Mouse (Mus musculus): ENCODE results near the gene Lypd4. TPM values are rescaled to one million over a fixed set of nuclear protein-coding genes. Genes with fewer than 3 reads are reported as not detected.

Lypd4 gene
- polyA plus RNA-seq, 1 experiment: not detected

- Histone ChIP-seq H3K27ac (ENCODE audit: insufficient read depth, low read length) (peak overlapping the region; percentile 99), H3K27me3 (ENCODE audit: control insufficient read depth, insufficient read depth, low read length) (no peaks in the 10 kb centered on the region), H3K4me1 (ENCODE audit: control insufficient read depth, insufficient read depth, insufficient read length) (peaks cover 12% of the 10 kb centered on the region; the same call in 1 of the 2 replicates), H3K36me3 (ENCODE audit: control insufficient read depth, insufficient read depth, low read length) (peaks cover 27% of the 10 kb centered on the region), H3K4me3 (ENCODE audit: extremely low read depth, insufficient read depth, insufficient read length) (peak overlapping the region; percentile 80)
- TF ChIP-seq CTCF (IDR thresholded peaks at IDR 0.05; ENCODE audit: extremely low read depth, insufficient read depth, insufficient read length, insufficient replicate concordance) (0 out of 2 replicates have a peak, but pooled peaks have one; percentile 3), POLR2A (IDR thresholded peaks at IDR 0.05; ENCODE audit: low read depth, low read length) (peak; percentile 84)
- DNase-seq (ENCODE audit: low read depth in 1 of 2, low spot score in 2 of 2): peak; percentile 97 to 98
- whole genome bisulfite sequencing: under 1% methylated on average over 29 of the region's 30 CpGs
Measured at GRCm38 (mm10) chr7:24904070-24904483, 34.3 kb upstream of the Lypd4 start.

- H3K4me1 ChIP-seq (ENCODE audit: control insufficient read depth, insufficient read depth, insufficient read length): peaks cover 12% of the 10 kb centered on the region; the same call in 1 of the 2 replicates
- TF ChIP-seq CTCF (IDR thresholded peaks at IDR 0.05; ENCODE audit: extremely low read depth, insufficient read depth, insufficient read length, insufficient replicate concordance) (no peak), POLR2A (IDR thresholded peaks at IDR 0.05; ENCODE audit: low read depth, low read length) (no peak)
- no peaks in the 10 kb centered on the region for H3K27me3 ChIP-seq (ENCODE audit: control insufficient read depth, insufficient read depth, low read length)
- H3K27ac ChIP-seq (ENCODE audit: insufficient read depth, low read length): peak overlapping the region; percentile 99
- WGBS: under 1% methylated on average over 10 of the region's 10 CpGs
- H3K36me3 ChIP-seq (ENCODE audit: control insufficient read depth, insufficient read depth, low read length): peaks cover 25% of the 10 kb centered on the region
- DNase-seq (ENCODE audit: low read depth in 1 of 2, low spot score in 2 of 2): no peak
- peak overlapping the region; percentile 71 for H3K4me3 ChIP-seq (ENCODE audit: extremely low read depth, insufficient read depth, insufficient read length)
Measured at GRCm38 (mm10) chr7:24903444-24903825, 33.7 kb upstream of the Lypd4 start.

- H3K27me3 ChIP-seq (ENCODE audit: control insufficient read depth, insufficient read depth, low read length): no peaks in the 10 kb centered on the region
- H3K27ac ChIP-seq (ENCODE audit: insufficient read depth, low read length): peak within 1 kb of the TSS; percentile 99
- DNase-seq (ENCODE audit: low read depth in 1 of 2, low spot score in 2 of 2): peak in 1 of 2 experiments; percentile 83
- H3K4me3 ChIP-seq (ENCODE audit: extremely low read depth, insufficient read depth, insufficient read length): peak within 1 kb of the TSS; percentile 71
- peaks cover 12% of the 10 kb centered on the region; the same call in 1 of the 2 replicates for H3K4me1 ChIP-seq (ENCODE audit: control insufficient read depth, insufficient read depth, insufficient read length)
- WGBS: 2% methylated on average over 59 of the region's 68 CpGs
- TF ChIP-seq CTCF (IDR thresholded peaks at IDR 0.05; ENCODE audit: extremely low read depth, insufficient read depth, insufficient read length, insufficient replicate concordance) (no peak), POLR2A (IDR thresholded peaks at IDR 0.05; ENCODE audit: low read depth, low read length) (peak; percentile 53)
- peaks cover 22% of the 10 kb centered on the region for H3K36me3 ChIP-seq (ENCODE audit: control insufficient read depth, insufficient read depth, low read length)
Measured at GRCm38 (mm10) chr7:24902630-24903443, 33.1 kb upstream of the Lypd4 start, which contains the start of gene Arhgef1. Arhgef1 (plus strand) TSS chr7:24902912.

- 9% methylated on average over 2 of the region's 2 CpGs for WGBS
- TF ChIP-seq POLR2A (IDR thresholded peaks at IDR 0.05; ENCODE audit: low read depth, low read length) (no peak), CTCF (IDR thresholded peaks at IDR 0.05; ENCODE audit: extremely low read depth, insufficient read depth, insufficient read length, insufficient replicate concordance) (no peak)
- H3K4me3 ChIP-seq (ENCODE audit: extremely low read depth, insufficient read depth, insufficient read length): peak overlapping the region; percentile 71
- peaks cover 12% of the 10 kb centered on the region; the same call in 1 of the 2 replicates for H3K4me1 ChIP-seq (ENCODE audit: control insufficient read depth, insufficient read depth, insufficient read length)
- no peaks in the 10 kb centered on the region for H3K27me3 ChIP-seq (ENCODE audit: control insufficient read depth, insufficient read depth, low read length)
- peak overlapping the region; percentile 96 for H3K27ac ChIP-seq (ENCODE audit: insufficient read depth, low read length)
- DNase-seq (ENCODE audit: low read depth in 1 of 2, low spot score in 2 of 2): no peak
- H3K36me3 ChIP-seq (ENCODE audit: control insufficient read depth, insufficient read depth, low read length): peaks cover 19% of the 10 kb centered on the region
Measured at GRCm38 (mm10) chr7:24902264-24902629, 32.5 kb upstream of the Lypd4 start.

GRCm38 (mm10) chr7:24901842-24902241 is 32.1 kb upstream of the Lypd4 start:
- TF ChIP-seq POLR2A (IDR thresholded peaks at IDR 0.05; ENCODE audit: low read depth, low read length) (peak; percentile 17; the same call in 1 of the 2 replicates), CTCF (IDR thresholded peaks at IDR 0.05; ENCODE audit: extremely low read depth, insufficient read depth, insufficient read length, insufficient replicate concordance) (no peak)
- 0% methylated on average over 1 of the region's 1 CpGs for WGBS
- Histone ChIP-seq H3K36me3 (ENCODE audit: control insufficient read depth, insufficient read depth, low read length) (peaks cover 19% of the 10 kb centered on the region), H3K4me3 (ENCODE audit: extremely low read depth, insufficient read depth, insufficient read length) (peak overlapping the region; percentile 71), H3K4me1 (ENCODE audit: control insufficient read depth, insufficient read depth, insufficient read length) (peaks cover 11% of the 10 kb centered on the region; the same call in 1 of the 2 replicates), H3K27ac (ENCODE audit: insufficient read depth, low read length) (peak overlapping the region; percentile 96), H3K27me3 (ENCODE audit: control insufficient read depth, insufficient read depth, low read length) (no peaks in the 10 kb centered on the region)
- peak in 1 of 2 experiments; percentile 64 for DNase-seq (ENCODE audit: low read depth in 1 of 2, low spot score in 2 of 2)

- DNase-seq (ENCODE audit: low read depth in 1 of 2, low spot score in 2 of 2): no peak
- H3K4me3 ChIP-seq (ENCODE audit: extremely low read depth, insufficient read depth, insufficient read length): peak overlapping the region; percentile 39
- peaks cover 7% of the 10 kb centered on the region; the same call in 1 of the 2 replicates for H3K4me1 ChIP-seq (ENCODE audit: control insufficient read depth, insufficient read depth, insufficient read length)
- H3K27me3 ChIP-seq (ENCODE audit: control insufficient read depth, insufficient read depth, low read length): no peaks in the 10 kb centered on the region
- 25% methylated on average over 6 of the region's 6 CpGs for WGBS
- H3K27ac ChIP-seq (ENCODE audit: insufficient read depth, low read length): peak overlapping the region; percentile 92
- H3K36me3 ChIP-seq (ENCODE audit: control insufficient read depth, insufficient read depth, low read length): peaks cover 17% of the 10 kb centered on the region
- TF ChIP-seq POLR2A (IDR thresholded peaks at IDR 0.05; ENCODE audit: low read depth, low read length) (no peak), CTCF (IDR thresholded peaks at IDR 0.05; ENCODE audit: extremely low read depth, insufficient read depth, insufficient read length, insufficient replicate concordance) (no peak)
Measured at GRCm38 (mm10) chr7:24901114-24901513, 31.4 kb upstream of the Lypd4 start.
